Mouse (Mus musculus) adrenal gland (tissue): Measurements from ENCODE around the gene Ckmt1.
"Not testable (repeated sequence)": the region's sequence is repeated elsewhere in the genome, so short reads cannot be mapped to it uniquely, and the experiment has no call there.

ENCODE experiments used
- intact Hi-C: fragments of 180-260 bp; cut with DNase I; formaldehyde crosslinking; loops from one replicate; pipeline ENCODE4 v1.15.1; 2025
- long read RNA-seq, 2 experiments: library from polyadenylated mRNA; unstranded; transcript quantifications; one replicate each; pipeline ENCODE4 v2.0.0; 2020; ENCODE audit warnings: borderline replicate concordance in 1 of 2; ENCODE audit not compliant: insufficient replicate concordance in 1 of 2

The Ckmt1 gene
- long read RNA-seq, experiment 1, partial matches to known transcripts = 0 of 3 reads
- long read RNA-seq, experiment 1, other reads (novel, unspliced or antisense) = 0 of 3 reads
- long read RNA-seq, experiment 2, transcript Ckmt1-201 (9 exons, 1,620 nt) = major isoform, 8 of 8 reads
- long read RNA-seq, experiment 2, partial matches to known transcripts = 0 of 8 reads
- long read RNA-seq, experiment 2, other reads (novel, unspliced or antisense) = 0 of 8 reads

DNA sequence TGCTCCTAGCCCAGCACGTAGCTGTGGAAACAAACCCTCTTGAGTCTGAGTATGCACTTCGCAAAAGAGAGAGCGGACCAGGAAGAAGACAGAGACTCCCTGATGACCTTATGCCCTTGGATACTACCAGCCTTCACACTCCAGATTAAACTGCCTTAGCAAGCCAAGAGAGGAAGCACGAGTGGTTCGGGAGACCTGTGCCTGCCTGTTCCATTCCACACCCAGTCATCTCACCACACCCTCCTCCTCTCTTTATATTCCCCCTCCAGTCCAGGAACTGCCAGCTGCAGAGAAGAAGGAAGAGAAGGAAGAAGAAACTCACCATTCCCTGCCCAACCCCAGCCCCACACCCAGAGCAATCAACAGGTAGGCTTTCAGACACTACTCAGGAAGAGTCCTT is at the start of gene Ckmt1:
Gene Ckmt1, plus strand, starts transcription at position 221 of the 400 bp plus-strand sequence.
- intact Hi-C loops = loop anchor here (10.0 kb wide), 1 partner anchor 133 kb away; no protein-coding TSS in a partner anchor

DNA sequence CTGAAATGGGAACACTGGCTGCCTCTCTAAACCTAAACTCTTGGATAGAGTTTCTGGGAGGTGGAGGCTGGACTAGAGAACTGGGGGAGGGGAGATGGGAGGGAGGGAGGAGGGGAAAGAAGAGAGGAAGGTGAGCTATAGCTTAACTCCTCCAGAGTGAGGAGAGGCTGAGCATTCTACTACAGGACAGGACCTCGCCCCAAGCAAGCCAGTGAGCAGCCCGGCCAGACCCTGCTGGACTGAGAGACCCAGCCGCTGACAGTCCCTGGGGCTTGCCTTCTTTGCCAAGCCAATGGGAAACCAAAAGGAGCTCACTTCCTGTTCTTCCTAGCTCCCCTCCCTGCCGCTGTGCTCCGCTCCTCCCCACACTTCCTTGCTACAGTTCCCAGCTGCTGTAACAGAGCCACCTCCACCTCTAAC is 48.5 kb upstream of the Ckmt1 start:
- intact Hi-C loops = no loop called here

DNA sequence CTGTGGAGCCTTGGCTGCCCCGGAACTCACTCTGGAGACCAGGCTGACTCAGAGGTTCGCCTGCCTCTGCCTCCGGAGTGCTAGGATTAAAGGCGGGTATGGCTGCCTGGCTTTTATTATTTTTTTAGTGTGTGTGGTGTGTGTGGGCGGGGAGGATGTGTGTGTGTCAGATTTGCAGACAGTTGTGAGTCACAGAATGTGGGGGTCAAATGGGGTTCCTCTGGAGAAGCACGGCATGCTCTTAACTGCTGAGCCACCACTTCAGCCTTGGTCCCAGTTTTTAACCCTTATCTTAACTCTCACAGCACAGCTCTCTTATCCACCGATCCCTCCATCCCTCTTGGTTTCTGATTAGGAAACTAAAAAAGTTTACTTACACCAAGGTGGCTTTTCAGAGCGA is 41.2 kb upstream of the Ckmt1 start:
- intact Hi-C loops = no loop called here

DNA sequence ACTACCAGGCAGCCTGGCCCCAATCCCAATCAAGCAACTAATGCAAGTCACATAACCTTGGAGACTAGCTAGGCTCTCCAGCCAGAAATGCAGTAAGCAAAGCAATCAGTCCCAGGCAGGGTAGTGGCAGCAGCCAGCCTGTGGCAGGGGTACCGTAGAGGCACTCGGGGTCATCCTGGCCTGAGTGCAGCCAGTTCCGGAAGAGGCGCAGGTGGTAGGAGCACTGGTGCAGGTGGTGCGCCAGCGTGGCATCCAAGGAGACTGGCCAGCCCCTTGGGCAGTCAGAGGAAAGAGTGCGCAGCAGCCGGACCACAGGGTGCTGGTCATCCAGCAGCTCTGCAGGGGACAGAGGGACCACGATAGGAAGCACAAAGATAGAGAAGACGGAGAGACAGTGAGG is 34.5 kb upstream of the Ckmt1 start:
- intact Hi-C loops = loop anchor here (10.0 kb wide), 1 partner anchor 72 kb away; no protein-coding TSS in a partner anchor

DNA sequence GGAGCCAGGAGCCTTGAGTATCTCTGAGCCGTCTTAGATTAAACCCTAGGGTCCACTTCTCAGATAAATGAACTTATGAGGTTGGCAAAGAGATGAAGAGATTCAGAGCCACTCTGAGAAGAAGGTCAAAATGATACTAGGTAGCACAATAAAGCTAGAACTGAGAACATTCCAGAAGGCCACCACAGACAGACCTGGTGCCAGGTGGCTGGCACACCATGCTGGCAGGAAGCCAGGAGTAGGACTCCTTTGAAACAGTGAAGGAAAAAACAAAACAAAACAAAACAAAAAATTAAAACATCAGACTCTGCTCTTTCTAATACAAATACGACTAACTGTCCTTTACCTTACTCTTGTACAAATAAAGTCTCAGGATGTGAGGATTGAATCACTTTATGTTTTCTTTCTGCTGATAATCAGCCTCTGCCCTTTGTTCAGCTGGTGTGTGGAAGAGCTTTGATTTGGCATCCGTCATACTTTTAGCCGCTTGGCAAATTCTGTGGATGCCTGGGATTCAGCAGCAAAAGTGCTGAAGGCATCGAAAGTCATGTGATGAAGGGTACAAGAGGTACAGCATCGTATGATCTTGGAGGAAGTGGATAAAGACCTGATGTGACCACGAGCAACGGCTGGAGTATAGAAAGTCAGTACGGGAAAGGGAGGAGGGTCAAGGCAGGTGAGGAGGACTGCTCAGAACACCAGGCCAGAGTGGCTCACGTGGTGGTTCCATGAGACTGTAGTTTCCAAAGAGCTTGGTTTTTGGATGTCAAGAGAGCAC is 33.6 kb upstream of the Ckmt1 start:
- intact Hi-C loops = loop anchor here (10.0 kb wide), 1 partner anchor 71 kb away; no protein-coding TSS in a partner anchor

DNA sequence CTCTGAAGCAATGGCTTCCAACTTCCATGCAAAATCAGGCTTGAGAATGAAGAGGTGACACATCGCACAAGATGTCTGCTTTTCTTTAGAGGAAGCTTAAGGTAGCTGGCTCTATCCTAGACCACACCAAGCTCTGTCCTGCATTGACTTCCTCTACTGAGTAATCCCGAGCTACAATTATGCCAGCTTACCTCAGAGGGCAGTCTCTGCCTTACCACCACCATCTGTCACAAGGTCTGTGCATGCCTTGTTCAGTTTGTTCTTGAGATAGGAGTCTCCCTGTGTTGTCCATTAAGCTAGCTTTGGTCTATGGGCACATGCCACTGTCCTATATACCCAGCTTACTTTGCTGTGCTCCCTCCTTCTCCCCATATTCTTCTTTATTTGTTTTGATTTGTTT is 28.0 kb upstream of the Ckmt1 start:
- intact Hi-C loops = loop anchor here (10.0 kb wide), 1 partner anchor 65 kb away; no protein-coding TSS in a partner anchor

DNA sequence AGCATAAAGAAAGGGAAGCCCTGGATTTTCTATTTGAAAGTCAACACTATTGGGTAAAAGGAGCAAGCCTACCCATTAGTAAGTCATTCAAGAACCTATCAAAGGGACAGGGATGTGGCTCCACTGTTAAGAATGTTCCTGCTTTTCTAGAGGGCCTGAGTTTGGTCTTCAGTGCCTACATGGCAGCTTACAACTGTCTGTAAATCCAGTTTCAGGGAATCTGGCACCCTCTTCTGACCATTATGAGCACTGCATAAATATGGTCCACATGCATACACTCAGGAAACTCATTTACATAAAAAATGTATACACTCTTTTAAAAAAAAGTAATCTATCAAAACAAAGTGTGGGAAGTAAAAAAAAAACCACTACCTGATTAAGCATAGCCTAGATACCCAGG is 18.5 kb upstream of the Ckmt1 start:
- intact Hi-C loops = no loop called here

DNA sequence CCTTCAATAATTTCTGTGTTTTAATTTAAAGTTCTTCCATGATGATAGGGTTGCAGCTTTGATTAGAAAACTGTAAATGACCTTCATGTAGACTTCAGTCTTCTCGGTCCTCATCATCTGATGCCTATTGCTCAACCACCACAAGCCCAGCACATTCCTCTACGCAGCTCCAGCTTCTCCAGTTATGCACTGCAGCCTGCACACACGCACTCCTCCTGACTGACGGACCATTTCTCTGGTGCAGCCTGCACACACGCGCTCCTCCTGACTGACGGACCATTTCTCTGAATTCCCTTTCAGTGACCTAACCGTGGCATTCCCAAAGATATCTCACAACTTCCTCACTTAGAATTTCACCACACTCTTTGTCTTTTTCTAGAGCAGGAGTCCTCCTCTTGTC is 4.4 kb upstream of the Ckmt1 start:
- intact Hi-C loops = loop anchor here (10.0 kb wide), 1 partner anchor 128 kb away; no protein-coding TSS in a partner anchor

DNA sequence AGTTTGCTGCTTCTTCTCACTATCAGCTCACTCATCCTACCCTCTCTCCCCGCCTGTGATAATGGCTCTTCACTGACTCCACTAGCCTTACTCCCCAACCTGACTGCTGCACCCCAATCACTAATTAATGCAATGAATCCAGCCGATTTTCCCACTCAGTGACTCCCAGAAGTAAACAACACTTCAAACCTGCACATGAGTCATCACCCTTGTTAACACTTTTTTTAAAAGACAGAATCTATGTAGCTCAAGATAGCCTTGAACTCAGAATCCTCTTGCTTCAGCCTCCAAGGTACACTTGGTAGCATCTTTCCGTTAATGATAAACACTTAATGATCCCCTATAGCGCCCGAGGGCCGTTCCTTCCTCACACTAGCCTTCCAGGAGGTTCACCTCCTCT is 3.1 kb upstream of the Ckmt1 start:
- intact Hi-C loops = loop anchor here (10.0 kb wide), 1 partner anchor 130 kb away; no protein-coding TSS in a partner anchor

DNA sequence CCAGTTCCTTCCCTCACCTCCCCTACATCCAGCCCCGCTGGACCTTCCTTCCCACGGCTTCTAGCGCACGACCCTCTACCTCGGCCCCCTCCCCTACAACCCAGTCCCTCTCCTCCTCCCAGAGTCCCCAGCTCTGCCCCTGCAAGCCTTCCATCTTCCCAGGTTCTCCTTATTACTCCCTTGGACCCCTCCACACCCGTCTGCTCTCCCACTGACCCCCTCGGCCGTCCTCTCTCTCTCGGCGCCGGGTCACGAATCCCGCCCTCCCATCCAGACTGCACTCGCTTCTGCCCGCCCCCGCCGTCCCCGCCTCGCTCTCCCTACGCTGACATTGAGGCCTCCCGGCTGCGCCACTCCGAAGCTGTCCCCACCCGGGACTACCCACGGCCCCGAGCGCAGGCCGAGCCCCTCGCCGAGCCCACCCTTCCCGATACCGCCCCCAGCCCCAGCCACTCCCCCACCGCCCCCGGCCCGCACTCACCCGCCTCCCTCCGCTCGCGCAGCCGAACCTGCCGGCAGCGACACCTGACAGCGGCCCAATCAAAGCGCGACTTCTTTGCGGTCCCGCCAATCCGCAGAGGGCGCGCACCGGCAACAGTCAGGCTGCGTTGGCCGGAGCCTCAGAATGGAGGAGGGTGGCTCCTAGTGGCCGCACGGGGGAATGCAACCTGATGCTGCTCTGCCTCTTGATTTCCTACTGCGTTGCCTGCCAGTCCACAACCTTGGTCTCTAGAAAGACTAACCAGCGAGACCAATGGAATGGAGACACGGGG is 2.5 kb upstream of the Ckmt1 start, which contains the start of gene Ppip5k1:
Gene Ppip5k1, minus strand, starts transcription at position 577 of the 773 bp plus-strand sequence.
- intact Hi-C loops = loop anchor here (10.0 kb wide), 1 partner anchor 130 kb away; no protein-coding TSS in a partner anchor

DNA sequence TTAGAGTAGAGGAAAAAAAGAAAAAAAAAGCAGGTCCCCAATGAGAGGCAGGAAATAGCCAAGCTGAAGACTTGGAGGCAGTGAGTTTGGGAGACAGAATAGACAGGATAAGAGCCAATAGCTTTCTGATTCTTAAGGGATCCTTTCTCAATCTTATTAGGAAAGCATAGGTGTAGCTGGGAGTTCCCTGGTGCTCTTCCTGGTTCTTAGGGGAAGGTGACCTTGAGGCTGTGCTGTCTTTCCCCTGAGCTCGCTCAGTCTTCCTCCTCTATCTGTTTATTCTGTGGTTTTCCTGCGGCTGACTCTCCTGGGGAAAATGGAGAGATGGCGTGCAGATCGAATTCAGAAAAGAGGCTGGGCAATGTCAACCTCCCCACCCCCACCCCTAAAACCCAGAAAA is 447 bp downstream of the Ckmt1 start:
- intact Hi-C loops = loop anchor here (10.0 kb wide), 1 partner anchor 133 kb away; no protein-coding TSS in a partner anchor

DNA sequence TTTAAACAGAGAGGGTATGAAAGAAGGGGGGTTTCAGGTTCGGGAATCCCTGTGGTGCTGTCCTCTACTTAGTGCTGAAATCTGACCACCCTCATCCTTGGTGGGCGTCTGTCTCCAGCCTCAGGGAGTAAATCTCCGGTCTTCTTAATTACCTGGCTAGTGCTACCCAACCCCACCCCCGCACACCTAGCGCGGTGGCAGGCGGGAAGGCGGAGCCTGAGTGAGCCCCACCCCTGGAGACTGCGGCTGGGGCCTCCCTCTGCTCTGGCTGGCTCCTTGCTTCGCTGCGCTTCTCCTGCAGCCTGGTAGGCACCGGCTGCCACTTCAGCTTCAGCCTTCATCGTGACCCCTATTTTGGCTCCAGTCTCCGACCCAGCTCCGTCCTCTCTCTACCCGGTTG is 867 bp downstream of the Ckmt1 start:
- intact Hi-C loops = loop anchor here (10.0 kb wide), 1 partner anchor 134 kb away; no protein-coding TSS in a partner anchor

DNA sequence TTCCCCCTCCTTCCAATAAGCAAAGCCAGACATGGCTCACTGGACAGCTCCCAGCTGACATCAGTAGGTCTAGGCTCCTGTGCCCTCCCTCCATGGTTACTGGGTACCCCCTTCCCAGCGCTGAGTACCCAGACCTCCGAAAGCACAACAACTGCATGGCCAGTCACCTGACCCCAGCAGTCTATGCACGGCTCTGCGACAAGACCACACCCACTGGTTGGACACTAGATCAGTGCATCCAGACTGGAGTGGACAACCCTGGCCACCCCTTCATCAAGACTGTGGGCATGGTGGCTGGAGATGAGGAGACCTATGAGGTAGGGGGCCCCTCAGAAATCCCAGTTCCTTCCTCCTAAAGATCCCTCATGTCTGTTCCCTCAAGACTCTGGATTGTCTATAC is 1.9 kb downstream of the Ckmt1 start:
- intact Hi-C loops = loop anchor here (10.0 kb wide), 1 partner anchor 135 kb away; no protein-coding TSS in a partner anchor

DNA sequence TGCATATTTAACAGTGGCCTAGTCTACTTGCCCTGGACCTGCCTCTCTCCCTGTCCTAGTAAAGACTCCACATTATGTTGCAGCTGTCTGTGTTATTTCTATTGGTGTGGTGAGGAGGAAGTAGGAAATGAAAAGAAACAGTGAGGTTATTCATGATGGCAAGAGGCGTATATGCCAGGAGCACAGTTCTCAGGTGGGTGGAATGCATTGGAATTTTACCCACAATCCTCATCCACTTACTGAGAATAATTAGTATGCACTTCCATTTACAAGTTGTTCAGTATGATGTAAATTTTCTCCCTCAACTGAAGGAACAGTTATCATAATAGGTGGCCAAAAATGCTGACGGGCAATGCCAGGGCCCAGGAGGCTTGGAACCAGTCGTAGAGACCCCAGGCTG is 6.1 kb downstream of the Ckmt1 start:
- intact Hi-C loops = no loop called here

DNA sequence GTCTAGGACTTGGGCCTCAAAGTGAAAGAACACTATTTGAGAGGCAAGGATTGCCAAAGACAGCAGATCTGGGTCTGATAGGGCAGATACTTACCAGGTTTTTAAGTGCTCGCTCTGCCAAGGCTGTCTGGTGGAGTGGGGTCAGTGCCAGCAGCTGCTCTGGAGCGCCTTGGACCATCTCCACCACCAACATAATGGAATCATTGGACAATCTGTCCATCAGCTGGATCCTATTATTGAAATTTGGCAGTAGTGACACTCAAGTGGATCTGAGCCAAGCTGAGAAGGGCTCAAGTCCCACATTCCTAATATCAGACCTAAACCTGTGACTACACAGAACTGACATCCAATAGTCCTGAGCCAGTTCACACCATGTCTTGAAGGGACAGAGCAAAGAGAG is 11.3 kb downstream of the Ckmt1 start:
- intact Hi-C loops = no loop called here

DNA sequence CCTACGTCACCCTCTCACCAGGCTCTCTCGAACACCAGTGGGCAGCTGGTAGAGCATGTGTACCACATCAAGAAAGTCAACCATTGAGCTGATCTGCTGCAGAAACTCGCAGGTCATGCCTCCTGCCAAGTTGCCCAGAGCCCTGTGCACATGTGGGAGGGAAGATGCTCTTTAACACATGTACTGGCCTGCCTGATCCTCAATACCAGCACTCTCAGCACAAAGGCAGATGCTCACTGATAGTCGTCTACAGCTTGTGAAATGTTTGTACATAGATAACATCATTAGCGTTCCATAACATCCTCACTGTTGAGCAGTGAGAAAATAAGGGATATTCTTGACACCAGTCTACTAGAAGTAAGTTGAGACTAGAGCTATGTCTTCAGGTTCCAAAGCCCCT is 13.4 kb downstream of the Ckmt1 start:
- intact Hi-C loops = no loop called here

DNA sequence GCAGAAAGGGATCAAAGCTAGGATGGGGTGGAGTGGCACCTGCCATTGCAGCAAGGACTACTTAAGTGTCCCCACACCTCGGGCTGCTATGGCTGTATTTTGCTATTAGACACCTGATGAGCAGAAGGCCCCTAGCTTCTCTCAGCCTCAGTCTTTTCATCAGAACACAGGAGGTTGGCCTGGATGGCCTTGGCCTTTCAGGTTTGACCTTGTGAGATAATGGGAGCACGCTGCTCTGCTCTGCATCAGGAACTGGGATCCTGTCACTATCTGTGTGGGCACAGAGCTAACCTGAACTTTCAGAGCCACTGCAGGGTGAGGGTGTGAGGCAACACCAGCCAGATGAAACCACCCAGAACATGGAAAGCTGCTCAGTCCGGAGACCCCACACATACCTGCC is 14.8 kb downstream of the Ckmt1 start:
- intact Hi-C loops = no loop called here

DNA sequence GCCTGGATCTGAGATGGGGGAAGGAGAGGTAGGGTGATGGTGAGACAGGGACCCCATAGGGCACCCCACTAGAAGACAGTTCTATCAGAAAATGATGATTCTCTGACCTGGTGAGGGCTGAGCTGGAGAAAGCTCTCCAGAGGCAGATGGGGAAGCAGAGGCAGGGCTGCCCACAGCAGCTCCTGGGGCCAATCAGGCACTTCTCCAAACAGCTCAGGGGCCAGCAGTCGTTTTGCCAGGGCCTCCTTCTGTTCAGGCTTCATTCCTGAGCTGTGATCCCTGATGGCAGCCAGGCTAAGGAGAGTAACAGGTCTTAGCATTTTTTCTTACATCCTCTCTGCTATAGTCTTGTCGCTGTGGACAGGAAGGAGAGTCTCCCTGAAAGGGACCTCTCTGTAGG is 17.3 kb downstream of the Ckmt1 start:
- intact Hi-C loops = no loop called here

DNA sequence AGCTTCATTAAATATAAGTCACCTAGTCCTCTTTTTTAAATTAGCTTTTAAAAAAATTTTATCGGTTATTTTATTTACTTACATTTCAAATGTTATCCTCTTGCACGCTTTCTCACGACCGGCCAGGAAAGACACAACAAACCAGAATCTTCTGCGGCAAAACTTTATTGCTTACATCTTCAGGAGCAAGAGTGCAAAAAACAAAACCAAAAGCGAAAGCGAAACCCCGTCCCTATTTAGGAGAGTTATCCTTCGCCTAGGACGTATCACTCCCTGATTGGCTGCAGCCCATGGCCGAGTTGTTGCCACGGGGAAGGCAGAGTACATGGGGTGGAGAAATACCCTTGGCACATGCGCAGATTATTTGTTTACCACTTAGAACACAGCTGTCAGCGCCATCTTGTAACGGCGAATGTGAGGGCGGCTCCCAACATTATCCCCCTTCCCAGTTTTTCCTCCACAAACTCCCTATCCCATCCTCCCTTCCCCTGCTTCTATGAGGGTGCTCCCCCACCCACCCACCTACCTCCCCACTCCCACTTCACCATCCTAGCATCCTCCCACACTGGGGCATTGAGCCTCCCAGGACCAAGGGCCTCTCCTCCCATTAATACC is 29.6 kb downstream of the Ckmt1 start, which contains the start of gene Strc:
Gene Strc, minus strand, starts transcription at position 208 of the 615 bp plus-strand sequence.
- intact Hi-C loops = not testable (repeated sequence)

DNA sequence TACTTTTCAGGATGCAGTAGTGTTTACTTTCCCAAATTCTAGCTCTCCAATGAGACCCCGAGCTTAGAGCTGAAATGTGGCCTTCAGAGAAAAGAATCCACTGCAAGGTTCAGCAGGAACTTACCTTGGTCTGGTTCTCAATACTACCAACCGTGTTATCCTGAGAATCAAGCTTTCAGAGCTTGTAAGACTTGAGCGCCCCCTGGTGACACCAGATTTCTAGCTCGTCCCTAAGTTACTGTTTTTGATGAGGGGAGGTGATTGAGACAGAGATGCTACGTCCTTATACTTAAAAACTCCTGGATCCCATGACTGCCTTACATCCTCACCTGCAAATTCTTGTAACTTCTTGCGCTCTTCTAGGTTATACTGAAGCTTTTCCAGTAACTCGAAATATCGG is 39.1 kb downstream of the Ckmt1 start:
- intact Hi-C loops = loop anchor here (10.0 kb wide), 2 partner anchors 72 to 182 kb away; no protein-coding TSS in a partner anchor

DNA sequence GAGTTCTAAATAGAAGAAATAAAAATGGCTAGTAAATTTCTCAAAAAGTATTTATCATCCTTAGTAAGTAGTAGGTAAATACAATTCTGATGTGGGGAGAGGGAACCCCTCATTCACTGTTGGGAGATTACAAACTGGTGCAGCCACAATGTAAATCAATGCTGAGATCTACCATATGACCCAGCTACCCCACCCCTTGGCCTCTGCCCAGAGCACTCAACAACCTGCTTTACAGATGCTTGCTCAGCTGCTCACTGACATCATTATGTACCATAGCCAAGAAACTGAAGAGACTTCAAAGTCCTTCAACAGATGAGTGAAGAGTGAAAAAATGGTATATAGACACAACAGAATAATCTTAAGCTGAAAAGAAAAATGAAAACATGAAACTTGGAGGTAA is 45.8 kb downstream of the Ckmt1 start:
- intact Hi-C loops = no loop called here
